Mouse (Mus musculus) brain, embryonic 14.5 days (tissue): ENCODE results near the gene Mettl26.
A peak's percentile ranks its signal among the peaks of the same experiment; 100 is the strongest.

ENCODE experiments used
- CTCF ChIP-seq: fragments of 200-500 bp; IDR thresholded peaks from 2 replicates; pipeline ENCODE4 v1.5.1; 2012; ENCODE audit warnings: inconsistent platforms, mild to moderate bottlenecking, moderate library complexity, borderline replicate concordance; ENCODE audit not compliant: insufficient read depth, insufficient read length; ENCODE audit errors: extremely low read depth
- POLR2A ChIP-seq: fragments of 200-500 bp; IDR thresholded peaks from 2 replicates; pipeline ENCODE4 v1.6.1; 2012; ENCODE audit warnings: mild to moderate bottlenecking, inconsistent platforms, borderline replicate concordance; ENCODE audit not compliant: poor library complexity, insufficient read depth, insufficient read length, severe bottlenecking; ENCODE audit errors: extremely low read depth

DNA sequence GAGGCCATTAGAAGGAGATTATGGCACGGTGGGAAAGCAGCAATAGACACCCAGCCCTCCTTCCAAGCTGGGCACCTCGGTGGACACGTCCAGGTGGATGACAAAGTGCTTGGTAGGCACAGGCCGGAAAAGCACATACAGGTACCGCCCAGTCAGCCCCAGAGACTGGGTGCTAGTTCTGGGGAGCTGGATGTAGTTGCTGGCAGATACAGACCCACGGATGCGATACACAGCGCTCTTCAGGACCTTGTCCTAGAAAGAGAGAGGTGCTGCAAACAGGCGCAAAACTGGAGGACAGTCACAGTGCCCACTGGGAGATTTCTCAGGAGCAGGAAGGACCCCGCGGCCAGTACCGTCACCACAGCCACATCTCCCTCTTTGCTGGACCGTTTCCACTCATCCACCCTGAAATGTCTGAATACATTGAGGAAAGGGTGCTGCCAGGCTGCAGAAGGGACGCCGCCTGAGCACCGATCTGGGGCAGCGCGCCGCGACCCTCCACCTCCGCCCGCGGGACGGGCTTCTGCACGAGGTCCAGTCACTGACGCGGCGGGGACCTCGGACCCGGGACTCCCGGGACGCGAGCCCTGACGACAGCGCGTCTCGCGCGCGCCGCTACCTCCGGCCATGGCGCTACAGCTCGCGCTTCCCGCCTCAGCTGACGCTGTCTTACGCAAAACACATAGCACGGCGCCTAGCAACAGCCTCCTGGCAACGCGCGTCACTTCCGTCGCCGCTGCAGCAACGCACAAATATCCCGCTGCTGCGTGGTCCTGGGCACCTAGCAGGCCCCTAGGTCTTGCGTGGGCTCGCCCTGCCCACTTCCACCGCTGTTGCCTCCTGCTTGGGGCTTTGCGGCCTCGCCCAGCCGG is 13.8 kb upstream of the Mettl26 start, which contains the start of gene Wdr90:
- no peak for TF ChIP-seq CTCF
- peak; percentile 71 for TF ChIP-seq POLR2A
